Mouse (Mus musculus) R1 (cell line): ENCODE data around the gene Cldn20.

Experiments used
- DNase-seq: peaks from one replicate; pipeline ENCODE4 v3.0.0-alpha.2; 2018; ENCODE audit warnings: low read depth, low spot score

Cldn20 gene

GRCm38 (mm10) chr17:3527841-3528471 is 4.4 kb upstream of the Cldn20 start:
- DNase-seq = no peak

- DNase-seq = no peak
Measured at GRCm38 (mm10) chr17:3529523-3529922, 2.8 kb upstream of the Cldn20 start.

- peak; percentile 84 for DNase-seq
Measured at GRCm38 (mm10) chr17:3530549-3530948, 1.8 kb upstream of the Cldn20 start.

GRCm38 (mm10) chr17:3531641-3532040 is 713 bp upstream of the Cldn20 start:
- DNase-seq = no peak

- peak; percentile 61 for DNase-seq
Measured at GRCm38 (mm10) chr17:3533425-3533824, 1.1 kb downstream of the Cldn20 start.

GRCm38 (mm10) chr17:3540304-3540703 is 8.0 kb downstream of the Cldn20 start:
- DNase-seq = no peak

GRCm38 (mm10) chr17:3541033-3541432 is 8.7 kb downstream of the Cldn20 start:
- DNase-seq = no peak

- no peak for DNase-seq
Measured at GRCm38 (mm10) chr17:3547725-3548124, 15.4 kb downstream of the Cldn20 start.

GRCm38 (mm10) chr17:3556251-3556650 is 23.9 kb downstream of the Cldn20 start:
- no peak for DNase-seq

- DNase-seq = peak; percentile 100
Measured at GRCm38 (mm10) chr17:3557331-3558311, 25.3 kb downstream of the Cldn20 start, which contains the start of gene Tfb1m. Gene Tfb1m, minus strand, starts transcription at chr17:3557781.

- peak; percentile 23 for DNase-seq
Measured at GRCm38 (mm10) chr17:3558356-3558870, 26.1 kb downstream of the Cldn20 start.

- no peak for DNase-seq
Measured at GRCm38 (mm10) chr17:3560534-3560933, 28.2 kb downstream of the Cldn20 start.

- peak; percentile 72 for DNase-seq
Measured at GRCm38 (mm10) chr17:3562405-3562804, 30.1 kb downstream of the Cldn20 start.

- DNase-seq = peak; percentile 62
Measured at GRCm38 (mm10) chr17:3570876-3571275, 38.5 kb downstream of the Cldn20 start.
